Comparison of ENCODE assay signal across 8 mouse cellular contexts in genomic region chr16:38562131-38562967, GRCm38 (mm10). TPM values are rescaled to one million over a fixed set of nuclear protein-coding genes. Genes with fewer than 3 reads are reported as not detected.
DNase-seq lines count a peak whose midpoint lies in the region; ATAC-seq and TF ChIP-seq lines count a peak whose summit lies in the region.

No protein-coding gene starts in this region.

- peak; percentile 83 for DNase-seq in ES-E14 (ENCODE audit: low read depth, low spot score)
- DNase-seq in cerebellum, adult 11-12 months = peak; percentile 94
- DNase-seq in heart, postnatal 4 days = peak; percentile 96
- peak; percentile 91 to 96 for DNase-seq in layer of hippocampus, adult 8-10 months (ENCODE audit: low spot score in 2 of 2)
- peak; percentile 89 for DNase-seq in ovary, adult 18-20 months (ENCODE audit: low spot score)
- DNase-seq in thymus, postnatal 0 days (ENCODE audit: low spot score) = peak; percentile 95

- 7% methylated on average over 37 of the region's 37 CpGs for WGBS in forebrain, embryonic 16.5 days
- 6% methylated on average over 37 of the region's 37 CpGs for WGBS in lung, embryonic 15.5 days

- peak; percentile 98 for ATAC-seq in forebrain, embryonic 16.5 days
- peak; percentile 96 for ATAC-seq in lung, embryonic 15.5 days (ENCODE audit: borderline replicate concordance, extremely low read depth, low FRiP score, low TSS enrichment)

- H3K4me3 ChIP-seq in ES-E14 (ENCODE audit: insufficient read depth in 1 of 2, low read depth in 1 of 2, low read length in 2 of 2, poor library complexity in 1 of 2, severe bottlenecking in 1 of 2) = peak overlapping the region; percentile 79 to 94
- peak overlapping the region; percentile 93 for H3K4me3 ChIP-seq in forebrain, embryonic 16.5 days (replicated peaks; ENCODE audit: low read length)
- peak overlapping the region; percentile 88 for H3K4me3 ChIP-seq in lung, embryonic 15.5 days

- no peaks in the 10 kb centered on the region for H3K9me3 ChIP-seq in ES-E14 (ENCODE audit: control insufficient read depth, insufficient read depth, low read depth, low read length)
- H3K9me3 ChIP-seq in forebrain, embryonic 16.5 days (ENCODE audit: control insufficient read depth, low read length) = no peaks in the 10 kb centered on the region
- no peaks in the 10 kb centered on the region for H3K9me3 ChIP-seq in lung, embryonic 15.5 days

- H3K27ac ChIP-seq in ES-E14 (ENCODE audit: insufficient read depth, low read depth, low read length, poor library complexity, severe bottlenecking) = peak overlapping the region; percentile 75
- peak overlapping the region; percentile 59 for H3K27ac ChIP-seq in forebrain, embryonic 16.5 days (ENCODE audit: low read length)
- H3K27ac ChIP-seq in lung, embryonic 15.5 days = peak overlapping the region; percentile 70

- in situ Hi-C loops in ES-E14 (cut with MboI; ENCODE audit: low sequenced_read_pairs in 2 of 2, unreplicated experiment in 2 of 2) = no loop called here

- H3K27me3 ChIP-seq in forebrain, embryonic 16.5 days (replicated peaks; ENCODE audit: control insufficient read depth, insufficient read depth, low read length) = peaks cover 12% of the 10 kb centered on the region
- peaks cover 11% of the 10 kb centered on the region for H3K27me3 ChIP-seq in lung, embryonic 15.5 days

- peak overlapping the region; percentile 86 for H3K9ac ChIP-seq in ES-E14 (ENCODE audit: insufficient read depth, low read depth, low read length, poor library complexity, severe bottlenecking)
- H3K9ac ChIP-seq in forebrain, embryonic 16.5 days (replicated peaks; ENCODE audit: low read depth, low read length) = peak overlapping the region; percentile 93
- H3K9ac ChIP-seq in lung, embryonic 15.5 days = peak overlapping the region; percentile 92

- peak overlapping the region; percentile 79 for H3K4me2 ChIP-seq in forebrain, embryonic 16.5 days (ENCODE audit: low read length)
- H3K4me2 ChIP-seq in lung, embryonic 15.5 days = peak overlapping the region; percentile 66

- H3K36me3 ChIP-seq in ES-E14 (ENCODE audit: control insufficient read depth, insufficient read depth, low read length, poor library complexity, severe bottlenecking) = peaks cover 15% of the 10 kb centered on the region
- peaks cover 5% of the 10 kb centered on the region; the same call in 1 of the 2 replicates for H3K36me3 ChIP-seq in forebrain, embryonic 16.5 days (ENCODE audit: control insufficient read depth, insufficient read depth)
- peaks cover 21% of the 10 kb centered on the region for H3K36me3 ChIP-seq in lung, embryonic 15.5 days

- peaks cover 3 to 4% of the 10 kb centered on the region in 2 experiments; a peak in 3 of 4 replicates for H3K4me1 ChIP-seq in ES-E14 (ENCODE audit: control insufficient read depth in 2 of 2, insufficient read depth in 2 of 2, low read length in 2 of 2, poor library complexity in 1 of 2)
- H3K4me1 ChIP-seq in forebrain, embryonic 16.5 days (replicated peaks; ENCODE audit: control insufficient read depth, insufficient read depth, low read length) = peaks cover 12% of the 10 kb centered on the region
- peaks cover 14% of the 10 kb centered on the region for H3K4me1 ChIP-seq in lung, embryonic 15.5 days

TF ChIP-seq in ES-E14, 5 proteins besides CTCF, POLR2A, EP300 and RAD21:
- TF ChIP-seq ZC3H11A (IDR thresholded peaks at IDR 0.05; ENCODE audit: borderline replicate concordance, low read depth, low read length) = no peak
- no peak for TF ChIP-seq MAFK (IDR thresholded peaks at IDR 0.05; ENCODE audit: insufficient read depth, low read depth, low read length)
- peak; percentile 85 for TF ChIP-seq HCFC1 (IDR thresholded peaks at IDR 0.05; ENCODE audit: borderline replicate concordance, insufficient read depth, low read length)
- peak; percentile 77 for TF ChIP-seq ZNF384 (IDR thresholded peaks at IDR 0.05; ENCODE audit: low read depth, low read length)
- TF ChIP-seq CHD2 (IDR thresholded peaks at IDR 0.05; ENCODE audit: low read depth, low read length) = no peak

RNA-seq across cellular contexts. Expression of gene Tmem39a, which starts 3.9 kb away (rescaled TPM):
- total RNA-seq in ES-E14 (2012; rRNA removed) = 124 and 141 TPM in 2 replicates
- polyA plus RNA-seq in forebrain, embryonic 16.5 days (2015; fragmentation: Nextera tagmentation; extraction: Ambion mirVana) = 37.3 and 46.2 TPM in 2 replicates
- total RNA-seq in heart, postnatal 4 days (2021) = 10 to 100 TPM; 31.2 to 33.6 TPM
- total RNA-seq in layer of hippocampus, adult 8-10 months (2022) = 10 to 100 TPM; 23.5 to 31.2 (median 28.1) TPM
- 101 and 119 TPM in 2 replicates for polyA plus RNA-seq in lung, embryonic 15.5 days (2015; fragmentation: Nextera tagmentation; extraction: Ambion mirVana)
- polyA plus RNA-seq in thymus, postnatal 0 days (2015; fragmentation: Nextera tagmentation; extraction: Ambion mirVana) = 47.5 and 56.5 TPM in 2 replicates

RNA-seq across cellular contexts. Expression of gene Poglut1, which starts 12.3 kb away (rescaled TPM):
- 76.6 and 89.7 TPM in 2 replicates for total RNA-seq in ES-E14 (2012; rRNA removed)
- 66.0 and 70.5 TPM in 2 replicates for polyA plus RNA-seq in forebrain, embryonic 16.5 days (2015; fragmentation: Nextera tagmentation; extraction: Ambion mirVana)
- total RNA-seq in heart, postnatal 4 days (2021) = 10 to 100 TPM; 14.0 to 15.4 TPM
- 10 to 100 TPM; 43.7 to 55.5 (median 51.0) TPM for total RNA-seq in layer of hippocampus, adult 8-10 months (2022)
- polyA plus RNA-seq in lung, embryonic 15.5 days (2015; fragmentation: Nextera tagmentation; extraction: Ambion mirVana) = 53.6 and 56.5 TPM in 2 replicates
- 25.3 and 28.4 TPM in 2 replicates for polyA plus RNA-seq in thymus, postnatal 0 days (2015; fragmentation: Nextera tagmentation; extraction: Ambion mirVana)

RNA-seq across cellular contexts. Expression of gene Timmdc1, which starts 39.9 kb away (rescaled TPM):
- total RNA-seq in ES-E14 (2012; rRNA removed) = 26.9 and 36.9 TPM in 2 replicates
- 34.2 and 36.6 TPM in 2 replicates for polyA plus RNA-seq in forebrain, embryonic 16.5 days (2015; fragmentation: Nextera tagmentation; extraction: Ambion mirVana)
- 10 to 100 TPM; 56.8 to 58.2 TPM for total RNA-seq in heart, postnatal 4 days (2021)
- 10 to 100 TPM; 24.8 to 28.1 (median 27.2) TPM for total RNA-seq in layer of hippocampus, adult 8-10 months (2022)
- polyA plus RNA-seq in lung, embryonic 15.5 days (2015; fragmentation: Nextera tagmentation; extraction: Ambion mirVana) = 23.4 and 23.5 TPM in 2 replicates
- polyA plus RNA-seq in thymus, postnatal 0 days (2015; fragmentation: Nextera tagmentation; extraction: Ambion mirVana) = 29.4 and 30.1 TPM in 2 replicates

Comparison
In these comparisons a context has a peak if more than half of its experiments do, and no peak if none do; other contexts are left out.
1. Peak in every context shown above with its lines: DNase-seq, ATAC-seq, H3K4me3 ChIP-seq and H3K27ac ChIP-seq.